Mouse (Mus musculus) forebrain, embryonic 11.5 days (tissue): ENCODE measurements around the gene Gm21974. TPM values are rescaled to one million over a fixed set of nuclear protein-coding genes. Genes with fewer than 3 reads are reported as not detected.
A peak's percentile ranks its signal among the peaks of the same experiment; 100 is the strongest.

Source experiments
- ATAC-seq: fragments of 200-750 bp; cut with Nextera tagmentation; replicated peaks from 2 replicates; pipeline ENCODE4 v1.8.0; 2017; ENCODE audit warnings: moderate TSS enrichment; ENCODE audit not compliant: low FRiP score
- DNase-seq: peaks from one replicate; pipeline ENCODE4 v3.0.0-alpha.2; 2017; ENCODE audit warnings: low spot score
- H3K27ac ChIP-seq: fragments of 300-500 bp; sonication (generic); 2 replicates; pipeline ENCODE4 v1.5.1; 2014; ENCODE audit warnings: low read depth, low read length
- H3K27me3 ChIP-seq: fragments of 300-500 bp; sonication (generic); 2 replicates; pipeline ENCODE4 v1.6.1; 2014; ENCODE audit warnings: mild to moderate bottlenecking, low read length, mixed read lengths; ENCODE audit not compliant: control insufficient read depth, insufficient read depth
- H3K36me3 ChIP-seq: fragments of 300-500 bp; sonication (generic); 2 replicates; pipeline ENCODE4 v1.6.1; 2014; ENCODE audit warnings: mild to moderate bottlenecking, low read length, moderate library complexity, mixed read lengths; ENCODE audit not compliant: control insufficient read depth, insufficient read depth
- H3K4me1 ChIP-seq: fragments of 300-500 bp; sonication (generic); replicated peaks from 2 replicates; pipeline ENCODE4 v1.6.1; 2014; ENCODE audit warnings: low read length, mixed read lengths; ENCODE audit not compliant: control insufficient read depth, insufficient read depth
- H3K4me2 ChIP-seq: fragments of 300-500 bp; sonication (generic); 2 replicates; pipeline ENCODE4 v1.6.1; 2014; ENCODE audit warnings: low read depth, mild to moderate bottlenecking, low read length, moderate library complexity, mixed read lengths; ENCODE audit not compliant: severe bottlenecking
- H3K4me3 ChIP-seq: fragments of 300-500 bp; sonication (generic); 2 replicates; pipeline ENCODE4 v1.5.1; 2014; ENCODE audit warnings: low read depth, low read length
- H3K9ac ChIP-seq: fragments of 300-500 bp; sonication (generic); 2 replicates; pipeline ENCODE4 v1.6.1; 2014; ENCODE audit warnings: low read length
- H3K9me3 ChIP-seq: fragments of 300-500 bp; sonication (generic); 2 replicates; pipeline ENCODE4 v1.6.1; 2016; ENCODE audit warnings: low read length, mixed read lengths; ENCODE audit not compliant: control insufficient read depth
- WGBS: fragments of 180-500 bp; shearing (Covaris S2); extraction: QIAGEN DNeasy Blood & Tissue Kit; methylation state at CpG from one replicate; pipeline ENCODE4 v1.1.7; 2014; 5-methylcytosine and 5-hydroxymethylcytosine counted together
- polyA plus RNA-seq: library from polyadenylated mRNA; unstranded; fragments of >200 nt; fragmentation: Nextera tagmentation; extraction: Ambion mirVana; gene quantifications from 2 replicates; pipeline ENCODE4 v1.2.1, GENCODE M21; 2014

Gene Gm21974
- polyA plus RNA-seq, 1 experiment from 2014 or later = not detected

GRCm38 (mm10) chr7:127931351-127932135, 36.3 kb upstream of the Gm21974 start:
- peaks cover 15% of the 10 kb centered on the region; the same call in 1 of the 2 replicates for H3K4me1 ChIP-seq

GRCm38 (mm10) chr7:127930636-127931035, 35.4 kb upstream of the Gm21974 start:
- H3K9ac ChIP-seq = no peak overlapping the region
- H3K27me3 ChIP-seq = peaks cover 5% of the 10 kb centered on the region
- DNase-seq (no peak), ATAC-seq (no peak)
- no peaks in the 10 kb centered on the region for H3K9me3 ChIP-seq
- WGBS = 82% methylated on average over 5 of the region's 5 CpGs
- peaks cover 12% of the 10 kb centered on the region; the same call in 1 of the 2 replicates for H3K4me1 ChIP-seq
- H3K4me2 ChIP-seq = no peak overlapping the region
- H3K36me3 ChIP-seq = no peaks in the 10 kb centered on the region; the same call in 1 of the 2 replicates
- no peak overlapping the region for H3K27ac ChIP-seq
- no peak overlapping the region for H3K4me3 ChIP-seq

More at GRCm38 (mm10) chr7:127931351-127932135, 36.3 kb upstream of the Gm21974 start:
- Histone ChIP-seq H3K27ac (no peak overlapping the region), H3K4me3 (no peak overlapping the region), H3K4me2 (no peak overlapping the region), H3K36me3 (no peaks in the 10 kb centered on the region), H3K9ac (no peak overlapping the region; the same call in 1 of the 2 replicates), H3K9me3 (no peaks in the 10 kb centered on the region), H3K27me3 (peaks cover 5% of the 10 kb centered on the region)
- 29% methylated on average over 13 of the region's 13 CpGs for WGBS
- DNase-seq (peak; percentile 53), ATAC-seq (no peak)

- Histone ChIP-seq H3K4me1 (peaks cover 12% of the 10 kb centered on the region; the same call in 1 of the 2 replicates), H3K9me3 (no peaks in the 10 kb centered on the region), H3K4me3 (no peak within 1 kb of the TSS), H3K9ac (peak within 1 kb of the TSS; percentile 18; the same call in 1 of the 2 replicates), H3K27ac (no peak within 1 kb of the TSS), H3K4me2 (peak within 1 kb of the TSS; percentile 24; the same call in 1 of the 2 replicates), H3K36me3 (no peaks in the 10 kb centered on the region; the same call in 1 of the 2 replicates), H3K27me3 (peaks cover 5% of the 10 kb centered on the region)
- peak; percentile 50 for DNase-seq
- no peak for ATAC-seq
- WGBS = 6% methylated on average over 6 of the region's 6 CpGs
Measured at GRCm38 (mm10) chr7:127929923-127930322, 34.7 kb upstream of the Gm21974 start, which contains the start of gene Prss8. TSS of gene Prss8 (minus strand) at chr7:127930104.

GRCm38 (mm10) chr7:127928596-127928995, 33.3 kb upstream of the Gm21974 start:
- 51% methylated on average over 5 of the region's 5 CpGs for WGBS
- no peak overlapping the region for H3K4me3 ChIP-seq

GRCm38 (mm10) chr7:127927726-127928125, 32.5 kb upstream of the Gm21974 start:
- Histone ChIP-seq H3K27me3 (peaks cover 5% of the 10 kb centered on the region), H3K9me3 (no peaks in the 10 kb centered on the region), H3K4me2 (no peak overlapping the region), H3K4me1 (peaks cover 9% of the 10 kb centered on the region; the same call in 1 of the 2 replicates), H3K4me3 (no peak overlapping the region), H3K27ac (no peak overlapping the region), H3K9ac (no peak overlapping the region), H3K36me3 (peaks cover 3% of the 10 kb centered on the region; the same call in 1 of the 2 replicates)
- 82% methylated on average over 11 of the region's 11 CpGs for WGBS
- DNase-seq = peak; percentile 43
- ATAC-seq = no peak

More at GRCm38 (mm10) chr7:127928596-127928995, 33.3 kb upstream of the Gm21974 start:
- DNase-seq (peak; percentile 50), ATAC-seq (no peak)
- Histone ChIP-seq H3K9me3 (no peaks in the 10 kb centered on the region), H3K4me1 (peaks cover 9% of the 10 kb centered on the region; the same call in 1 of the 2 replicates), H3K27me3 (peaks cover 5% of the 10 kb centered on the region), H3K4me2 (no peak overlapping the region), H3K9ac (no peak overlapping the region), H3K36me3 (peaks cover 3% of the 10 kb centered on the region; the same call in 1 of the 2 replicates), H3K27ac (no peak overlapping the region)

- H3K9ac ChIP-seq = no peak overlapping the region
- ATAC-seq (no peak), DNase-seq (peak; percentile 48)
- no peak overlapping the region for H3K4me2 ChIP-seq
- no peaks in the 10 kb centered on the region for H3K9me3 ChIP-seq
- 90% methylated on average over 11 of the region's 11 CpGs for WGBS
- peaks cover 5% of the 10 kb centered on the region for H3K27me3 ChIP-seq
- no peak overlapping the region for H3K4me3 ChIP-seq
- peaks cover 3% of the 10 kb centered on the region; the same call in 1 of the 2 replicates for H3K36me3 ChIP-seq
- peaks cover 7% of the 10 kb centered on the region; the same call in 1 of the 2 replicates for H3K4me1 ChIP-seq
- H3K27ac ChIP-seq = no peak overlapping the region
Measured at GRCm38 (mm10) chr7:127926846-127927245, 31.6 kb upstream of the Gm21974 start.

GRCm38 (mm10) chr7:127926066-127926465, 30.8 kb upstream of the Gm21974 start:
- DNase-seq (no peak), ATAC-seq (no peak)
- H3K27ac ChIP-seq = no peak overlapping the region

GRCm38 (mm10) chr7:127925252-127925651, 30.0 kb upstream of the Gm21974 start:
- no peak overlapping the region for H3K4me2 ChIP-seq
- no peak overlapping the region for H3K4me3 ChIP-seq
- H3K27ac ChIP-seq = no peak overlapping the region
- WGBS = 56% methylated on average over 5 of the region's 5 CpGs
- H3K4me1 ChIP-seq = peaks cover 5% of the 10 kb centered on the region; the same call in 1 of the 2 replicates
- no peak overlapping the region for H3K9ac ChIP-seq
- ATAC-seq = no peak
- no peaks in the 10 kb centered on the region for H3K9me3 ChIP-seq
- peaks cover 3% of the 10 kb centered on the region; the same call in 1 of the 2 replicates for H3K36me3 ChIP-seq
- H3K27me3 ChIP-seq = peaks cover 5% of the 10 kb centered on the region; the same call in 1 of the 2 replicates
- no peak for DNase-seq

More at GRCm38 (mm10) chr7:127926066-127926465, 30.8 kb upstream of the Gm21974 start:
- Histone ChIP-seq H3K36me3 (peaks cover 3% of the 10 kb centered on the region; the same call in 1 of the 2 replicates), H3K9ac (no peak overlapping the region), H3K4me3 (no peak overlapping the region), H3K4me2 (no peak overlapping the region), H3K27me3 (peaks cover 5% of the 10 kb centered on the region), H3K9me3 (no peaks in the 10 kb centered on the region), H3K4me1 (peaks cover 5% of the 10 kb centered on the region; the same call in 1 of the 2 replicates)
- 90% methylated on average over 8 of the region's 8 CpGs for WGBS
